Mouse (Mus musculus): ENCODE data around the gene Gga3. TPM values are rescaled to one million over a fixed set of nuclear protein-coding genes. Genes with fewer than 3 reads are reported as not detected.
A peak's percentile ranks its signal among the peaks of the same experiment; 100 is the strongest.

The Gga3 gene
- total RNA-seq, 2 experiments from 2014 or later = 68.7 to 80.7 TPM

DNA sequence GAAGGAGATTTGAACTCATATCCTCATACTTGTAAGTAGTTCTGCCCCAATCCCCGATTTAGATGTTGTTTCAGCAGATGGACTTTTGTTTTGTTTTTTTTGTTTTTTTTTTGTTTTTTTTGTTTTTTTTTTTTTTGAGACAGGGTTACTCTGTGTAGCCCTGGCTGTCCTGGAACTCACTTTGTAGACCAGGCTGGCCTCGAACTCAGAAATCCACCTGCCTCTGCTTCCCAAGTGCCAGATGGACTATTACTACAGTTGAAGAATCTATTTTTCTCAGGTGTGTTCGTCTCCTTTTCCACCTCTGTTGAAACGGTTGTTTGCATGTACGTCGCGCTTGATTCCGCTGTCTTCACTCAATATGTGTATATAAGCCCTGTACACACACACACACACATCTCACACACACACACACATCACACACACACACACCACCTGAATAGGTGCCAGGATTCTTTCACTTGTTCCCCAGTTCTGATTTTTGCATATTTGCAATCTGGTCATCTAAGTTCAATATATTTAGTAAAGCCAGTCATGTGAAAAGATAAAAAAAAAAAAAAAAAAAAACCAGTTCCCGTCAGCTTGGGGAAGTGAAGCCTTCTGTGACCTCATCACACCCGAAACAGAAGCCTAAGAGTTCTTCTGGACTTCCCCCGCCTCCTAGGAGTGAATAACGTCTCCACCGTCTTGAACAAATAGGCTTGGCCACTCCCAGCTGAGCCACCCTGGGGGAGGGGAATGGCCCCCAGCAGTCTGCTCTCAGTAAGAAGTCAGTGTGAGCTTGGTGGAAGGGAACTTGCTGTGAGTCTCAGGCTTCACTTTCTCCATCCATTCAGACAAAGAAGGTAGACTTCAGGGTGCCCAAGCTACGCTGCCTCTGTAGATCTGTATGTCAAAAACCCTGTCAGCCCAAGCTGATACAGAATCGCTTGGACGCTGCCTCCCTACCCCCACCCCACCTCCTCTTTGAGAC lies 27.0 kb upstream of the Gga3 start:
- no peak for DNase-seq

DNA sequence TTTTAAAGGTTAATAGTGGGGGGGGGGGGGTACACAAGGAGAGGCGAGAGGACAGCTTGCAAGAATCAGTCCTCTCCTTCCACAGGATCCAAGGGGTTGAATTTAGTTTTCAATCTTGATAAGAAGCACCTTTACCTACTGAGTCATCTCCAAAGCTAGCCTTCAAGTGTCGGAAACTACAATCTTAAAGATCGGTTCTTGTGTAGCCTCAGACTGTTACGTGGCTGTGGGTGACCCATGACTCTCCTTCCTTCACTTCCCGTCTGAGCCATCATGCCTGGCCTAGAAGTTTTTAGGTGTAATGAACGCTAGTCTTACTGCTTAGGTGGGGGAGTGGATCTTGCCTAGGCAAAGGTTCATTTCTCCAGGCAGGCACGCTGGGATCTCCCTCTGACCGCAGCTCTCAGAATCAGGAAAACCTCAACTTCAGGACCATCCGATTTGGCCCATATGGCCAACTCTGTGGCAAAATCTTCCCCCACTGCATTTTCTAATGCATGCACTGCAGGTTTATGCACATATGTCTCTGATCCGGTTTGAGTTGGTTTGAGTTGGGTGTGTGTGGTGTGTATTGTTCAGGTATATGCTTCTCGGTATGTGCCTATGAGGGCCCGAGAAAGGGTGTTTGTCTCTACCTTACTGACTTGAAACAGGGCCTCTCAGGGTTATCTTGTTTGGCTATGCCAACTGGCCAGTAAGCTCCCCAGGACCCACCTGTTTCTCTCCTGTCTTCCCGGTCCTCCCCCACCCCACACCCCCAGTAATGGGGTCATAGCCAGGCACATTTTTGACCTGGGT lies 26.1 kb upstream of the Gga3 start:
- DNase-seq = no peak

DNA sequence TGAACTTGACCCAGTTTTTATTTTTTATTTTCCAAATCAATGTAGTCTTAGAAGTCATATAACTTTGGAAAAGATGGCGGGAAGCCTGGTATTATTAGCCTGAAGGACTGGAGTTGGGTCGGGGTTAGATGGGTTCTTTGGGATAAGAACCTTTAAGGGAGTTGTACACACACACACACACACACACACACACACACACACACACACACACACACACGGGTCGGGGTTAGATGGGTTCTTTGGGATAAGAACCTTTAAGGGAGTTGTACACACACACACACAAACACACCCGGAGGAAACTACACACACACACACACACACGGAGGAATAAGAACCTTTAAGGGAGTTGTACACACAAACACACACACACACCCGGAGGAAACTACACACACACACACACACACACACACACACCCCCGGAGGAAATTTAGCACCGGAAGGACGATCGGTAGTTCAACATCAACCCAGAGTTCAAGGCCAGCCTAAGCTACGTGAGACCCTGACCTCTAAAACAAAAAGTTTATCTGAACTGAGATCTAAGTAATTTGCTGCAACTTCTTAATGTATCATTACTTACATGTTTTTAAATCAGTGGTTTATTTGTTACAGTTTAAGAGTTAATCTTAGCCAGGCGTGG lies 24.7 kb upstream of the Gga3 start:
- no peak for DNase-seq

DNA sequence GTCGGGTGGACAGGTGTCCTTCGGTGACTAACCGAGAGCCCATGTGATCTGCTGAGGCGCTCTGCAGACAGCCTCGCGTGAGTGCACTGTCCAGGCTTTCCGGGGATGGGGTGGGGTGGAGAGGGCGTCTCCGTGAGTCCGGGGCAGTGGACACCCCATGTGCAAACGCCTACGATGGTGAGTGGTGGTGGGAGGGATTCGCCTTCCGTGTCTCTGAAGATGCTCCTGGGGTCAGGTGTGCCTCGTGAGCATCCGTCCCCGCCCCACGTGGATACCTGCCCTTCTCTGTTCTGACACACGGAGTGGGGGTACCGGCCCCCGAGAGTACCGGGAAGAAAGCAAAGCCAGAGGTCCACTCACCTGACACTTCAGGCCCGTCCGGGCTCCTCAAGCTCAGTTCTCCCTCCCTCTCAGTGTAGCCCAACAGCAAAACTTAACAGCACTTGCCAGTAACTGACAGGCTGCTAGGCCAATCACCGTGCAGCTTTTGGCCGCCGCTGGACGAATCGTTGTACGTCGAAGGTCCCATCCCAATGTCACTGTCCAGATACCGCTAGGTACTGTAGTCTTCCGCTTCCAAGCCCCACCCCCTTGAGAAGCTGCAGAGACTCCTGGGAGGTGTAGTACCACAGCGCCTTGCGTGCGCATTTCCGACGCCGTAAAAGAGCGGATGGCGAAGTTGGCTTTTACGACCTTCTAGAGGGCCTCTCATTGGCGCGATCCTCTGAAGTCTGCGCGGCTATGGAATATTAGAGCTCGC lies 24.0 kb upstream of the Gga3 start, which contains the start of gene Slc25a19:
Slc25a19 (minus strand) TSS at position 591 of the 760 bp plus-strand sequence.
- DNase-seq = peak; percentile 99

DNA sequence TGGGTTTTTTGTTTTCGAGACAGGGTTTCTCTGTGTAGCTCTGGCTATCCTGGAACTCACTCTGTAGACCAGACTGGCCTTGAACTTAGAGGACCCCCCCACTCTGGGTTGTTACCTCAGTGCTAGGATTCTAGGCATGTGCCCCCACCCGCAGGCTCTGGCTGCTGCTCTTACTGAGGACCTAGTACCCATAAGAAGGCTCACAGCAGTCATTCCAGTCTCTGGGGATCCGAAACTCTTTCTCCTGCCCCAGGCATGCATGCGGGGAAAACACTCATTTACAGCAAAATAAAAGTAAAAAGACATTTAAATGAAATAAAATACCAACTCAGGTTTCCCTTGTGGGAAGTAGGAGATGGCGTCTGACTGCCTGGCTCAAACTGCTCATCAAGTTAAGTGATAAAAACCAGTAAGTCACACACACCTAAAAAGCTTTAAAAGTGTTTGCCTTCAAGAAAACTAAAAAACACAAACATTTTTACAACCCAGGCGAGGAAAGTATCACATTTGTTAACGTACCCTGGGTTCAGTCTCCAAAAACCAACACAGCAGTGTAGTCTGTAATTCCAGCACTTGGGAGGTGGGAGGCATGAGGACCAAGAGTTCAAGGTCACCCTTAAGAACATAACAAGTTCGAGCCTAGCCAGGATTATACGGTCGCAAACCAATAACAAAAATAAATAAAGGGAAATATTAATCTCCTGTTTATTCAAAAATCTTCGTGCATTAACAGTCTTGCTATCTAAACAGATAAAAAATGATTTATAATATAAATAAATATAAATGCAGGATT lies 23.2 kb upstream of the Gga3 start:
- no peak for DNase-seq

DNA sequence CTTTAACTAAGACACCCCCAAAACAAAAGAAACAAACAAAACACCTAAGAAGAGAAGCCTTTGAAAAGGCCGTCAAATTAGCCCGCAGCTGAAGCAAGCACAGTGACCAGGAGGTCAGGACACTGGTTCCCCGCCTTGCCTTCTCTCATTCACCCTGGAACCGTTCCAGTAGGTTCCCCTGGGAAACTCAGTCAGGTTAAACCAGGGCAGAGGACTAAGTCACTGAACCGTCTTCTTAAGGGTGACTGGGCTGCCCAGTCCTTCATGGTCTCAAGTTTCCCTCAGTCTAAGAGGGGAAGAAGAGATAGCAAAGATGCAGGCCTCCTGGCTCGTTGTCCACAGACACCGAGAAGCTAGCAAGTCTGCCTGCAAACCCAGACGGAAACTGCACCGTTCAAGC lies 22.0 kb upstream of the Gga3 start:
- no peak for DNase-seq

DNA sequence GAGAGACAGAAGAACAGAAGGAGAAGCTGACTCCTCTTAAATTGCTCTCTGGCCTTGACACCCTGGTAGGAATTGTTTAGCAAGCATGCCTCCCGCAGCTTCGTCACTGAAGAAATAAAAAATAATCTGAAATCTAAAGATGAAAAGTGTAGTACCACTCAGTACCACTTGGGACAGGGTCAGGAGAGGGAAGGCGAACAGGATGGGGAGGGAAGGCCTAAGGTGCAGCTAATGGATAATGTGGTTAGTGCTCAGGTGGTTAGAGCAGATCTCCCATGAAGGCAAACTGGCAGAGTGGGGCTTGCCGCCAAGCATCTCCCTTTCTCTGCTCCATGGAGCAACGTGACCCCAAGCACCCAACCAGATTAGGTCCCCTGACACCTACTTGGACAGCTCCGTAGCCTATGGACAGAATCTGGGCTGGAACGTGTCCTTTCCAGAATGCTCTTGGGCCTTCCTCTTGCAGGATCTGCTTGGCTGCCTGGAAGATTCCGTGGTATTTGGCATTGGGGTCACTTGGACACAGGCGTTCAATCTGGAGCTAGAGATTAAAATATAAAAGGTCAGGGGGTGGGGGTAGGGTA lies 19.7 kb upstream of the Gga3 start:
- no peak for DNase-seq

DNA sequence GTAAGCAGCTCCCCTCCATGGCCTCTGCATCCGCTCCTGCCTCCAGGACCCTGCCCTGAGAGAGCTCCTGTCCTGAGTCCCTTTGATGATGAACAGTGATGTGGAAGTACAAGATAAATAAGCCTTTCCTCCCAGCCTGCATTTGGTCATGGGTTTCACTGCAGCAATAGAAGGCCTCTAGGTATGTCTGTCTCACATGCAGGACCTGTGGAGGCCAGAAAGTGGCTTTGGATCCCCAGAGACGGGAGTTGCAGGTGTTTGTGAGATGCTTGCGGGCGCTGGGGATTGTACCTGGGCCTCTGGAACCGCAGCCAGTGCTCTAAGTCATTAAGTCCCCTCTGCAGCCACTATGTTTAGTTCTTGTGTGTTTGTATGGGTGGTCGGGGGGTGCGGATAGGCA lies 16.1 kb upstream of the Gga3 start:
- DNase-seq = no peak

DNA sequence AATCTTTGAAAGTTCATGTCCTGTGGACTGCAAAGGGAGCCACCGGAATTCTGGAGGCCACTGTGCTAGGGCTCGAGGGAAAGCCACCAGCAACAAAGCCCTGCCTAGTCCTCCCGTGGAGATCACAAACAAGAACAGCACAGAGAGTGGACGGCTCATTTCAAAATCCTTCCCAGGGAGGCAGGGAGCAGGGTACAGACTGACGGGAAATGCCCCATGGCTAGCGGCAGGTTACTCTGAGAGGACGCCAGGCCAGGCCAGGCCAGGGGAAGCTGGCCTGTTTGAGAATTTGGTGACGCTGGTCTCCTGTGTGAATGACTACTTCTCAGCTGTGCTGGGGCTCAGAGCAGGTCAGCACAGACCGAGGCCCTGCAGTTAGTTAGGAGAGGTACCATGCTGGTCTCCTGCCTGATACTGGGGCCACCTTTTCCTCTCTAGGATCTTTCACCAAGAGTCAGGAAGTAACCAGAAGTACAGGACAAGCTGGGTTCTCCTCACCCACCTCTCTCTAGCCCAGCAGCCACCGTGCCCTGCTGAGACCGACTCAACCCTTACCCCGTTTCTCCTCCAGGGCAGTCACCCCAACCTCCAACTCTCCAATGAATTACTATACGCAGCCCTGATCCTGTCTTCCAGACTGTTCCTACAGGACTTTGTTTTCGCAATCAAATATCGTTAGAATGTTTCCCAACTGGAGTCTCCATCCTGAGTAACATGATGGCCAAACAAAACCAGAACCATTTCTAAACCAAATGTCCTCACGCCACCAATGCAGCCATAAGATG lies 15.1 kb upstream of the Gga3 start:
- DNase-seq = no peak

DNA sequence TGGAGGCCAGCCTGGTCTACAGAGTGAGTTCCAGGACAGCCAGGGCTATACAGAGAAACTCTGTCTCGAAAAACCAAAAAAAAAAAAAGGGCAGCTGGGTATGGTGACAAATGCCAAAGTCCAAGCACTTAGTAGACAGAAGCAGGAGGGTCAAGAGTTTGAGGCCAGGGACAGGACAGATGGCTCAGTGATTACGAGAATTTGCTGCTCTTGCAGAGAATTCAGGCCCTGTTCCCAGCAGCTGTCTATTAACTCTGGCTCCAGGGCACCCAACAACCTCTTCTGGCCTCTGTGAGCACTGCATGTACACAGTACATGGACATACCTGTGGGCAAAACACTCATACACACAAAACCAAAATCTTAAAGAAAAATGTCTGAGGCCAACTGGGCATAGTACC lies 14.2 kb upstream of the Gga3 start:
- DNase-seq = no peak

DNA sequence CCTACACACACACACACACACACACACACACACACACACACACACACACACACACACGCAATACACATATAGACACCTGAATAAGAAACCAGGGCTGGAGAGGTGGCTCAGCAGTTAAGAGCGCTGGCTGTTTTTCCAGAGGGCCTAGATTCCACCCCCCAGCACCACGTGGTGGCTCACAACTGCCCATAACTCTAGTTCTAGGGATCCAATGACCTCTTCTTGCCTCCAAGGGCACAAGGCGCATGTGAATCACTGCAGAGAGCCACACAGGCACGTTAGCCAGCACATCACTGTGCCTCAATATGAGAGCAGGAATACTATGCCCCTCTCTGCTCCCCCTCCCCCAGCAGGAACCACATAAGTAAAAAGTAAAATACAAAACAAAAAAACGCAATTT lies 13.0 kb upstream of the Gga3 start:
- DNase-seq = no peak

DNA sequence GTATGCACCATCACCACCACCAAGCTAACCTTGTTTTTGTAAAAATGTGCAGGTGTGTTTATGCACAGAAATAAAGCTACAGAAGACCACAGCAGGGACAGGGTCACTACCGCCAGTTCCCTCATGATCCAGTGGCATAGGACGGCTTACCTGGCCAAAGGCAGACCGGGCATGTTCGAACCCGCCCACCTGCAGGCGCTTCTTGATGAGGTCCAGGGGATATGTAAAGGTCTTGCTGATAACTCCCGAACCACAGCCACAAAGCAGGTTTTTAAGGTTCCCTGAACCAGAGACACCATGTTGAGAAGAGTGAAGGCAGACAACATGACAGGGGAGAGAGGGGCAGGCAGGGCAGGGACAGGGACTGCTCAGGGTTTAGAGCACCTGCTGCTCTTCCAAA lies 12.5 kb upstream of the Gga3 start:
- DNase-seq = no peak

DNA sequence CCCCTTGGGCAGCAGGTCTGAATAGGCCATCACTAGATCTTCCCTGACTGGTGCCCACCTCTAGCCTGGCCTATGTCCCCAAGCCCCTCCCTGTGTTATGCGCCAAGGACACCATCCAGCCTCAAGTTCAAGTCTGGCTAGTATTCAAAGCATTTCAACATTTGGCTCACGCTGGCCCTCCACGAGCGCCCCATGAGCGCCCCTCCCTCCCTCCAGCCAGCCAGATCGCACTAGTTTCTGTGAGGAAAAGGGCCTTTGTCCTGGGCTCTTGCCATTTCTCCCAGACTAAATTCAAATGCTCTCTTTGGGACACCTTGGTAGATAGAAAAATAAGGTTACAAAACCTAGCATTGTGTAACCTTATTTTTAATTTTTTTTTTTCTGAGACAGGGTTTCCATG lies 12.0 kb upstream of the Gga3 start:
- no peak for DNase-seq

DNA sequence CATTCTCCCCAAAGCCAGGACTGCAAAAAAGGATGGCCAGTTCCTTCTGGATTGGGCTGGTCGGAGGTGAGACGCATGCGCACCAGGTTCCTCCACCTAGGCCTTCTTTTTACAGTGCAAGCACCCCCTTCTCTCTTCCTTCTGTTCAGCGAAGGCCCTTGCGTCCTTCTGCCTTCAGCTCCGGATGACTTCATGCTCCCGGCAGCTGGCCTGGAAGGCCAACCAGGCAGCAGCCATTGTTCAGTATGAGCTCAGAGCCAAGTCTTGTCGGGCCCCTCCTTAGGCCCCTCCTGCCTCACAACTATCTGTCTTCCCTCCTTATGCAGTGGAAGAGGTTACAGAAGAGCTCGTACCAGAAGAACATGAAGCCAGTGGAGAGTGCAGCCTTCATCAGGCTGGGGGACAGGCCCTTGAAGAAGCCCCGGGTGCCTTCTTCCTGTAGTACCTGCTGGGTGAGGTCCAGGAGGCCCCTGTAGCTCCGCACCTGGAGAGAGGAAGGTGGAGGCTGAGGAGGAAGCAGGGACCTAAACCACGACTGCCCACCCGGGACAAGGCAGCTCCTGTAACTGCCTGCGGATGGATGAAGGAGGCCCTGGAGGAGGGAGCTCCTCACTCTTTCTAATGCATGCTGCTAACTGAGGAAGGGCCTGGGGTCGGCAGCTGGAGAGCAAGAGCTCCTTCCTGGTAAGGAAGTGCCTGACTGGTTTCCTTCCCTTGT lies 11.4 kb upstream of the Gga3 start:
- DNase-seq = no peak

DNA sequence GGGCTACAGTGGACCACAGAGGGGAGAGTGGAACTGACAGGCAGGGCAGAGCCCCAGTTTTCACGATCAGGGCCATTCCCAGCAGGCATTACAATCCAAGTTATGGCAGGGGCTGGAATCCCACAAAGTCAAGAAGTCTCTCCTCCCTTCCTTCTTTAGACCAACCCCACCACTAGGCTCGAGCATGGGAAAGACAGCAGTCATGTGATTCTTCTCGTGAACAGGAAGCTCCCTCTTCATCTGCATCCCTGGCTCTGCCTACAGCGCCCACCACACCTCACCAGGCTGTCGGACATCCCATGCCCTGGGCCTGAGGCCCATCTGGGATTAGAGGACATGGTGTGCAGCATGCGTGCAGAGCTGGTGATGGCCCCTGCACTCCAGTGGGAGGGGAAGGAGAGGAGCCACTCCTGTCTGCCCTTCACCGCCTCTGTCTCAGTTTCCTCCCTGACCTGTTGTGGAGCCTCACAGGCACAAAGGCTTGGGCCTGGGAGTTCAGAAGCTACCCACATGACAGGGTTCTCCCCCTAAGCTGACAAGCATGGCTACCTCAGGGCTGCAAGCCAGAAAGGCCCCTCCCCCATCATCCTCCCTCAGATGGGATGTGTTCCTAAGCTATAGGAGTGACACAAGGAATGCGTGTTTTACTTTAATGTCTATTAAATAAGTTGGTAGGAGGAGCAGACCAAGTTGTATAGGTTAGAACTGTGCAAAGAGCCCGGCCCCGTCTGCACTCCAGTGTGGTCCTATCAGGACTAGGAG lies 10.7 kb upstream of the Gga3 start:
- DNase-seq = no peak

DNA sequence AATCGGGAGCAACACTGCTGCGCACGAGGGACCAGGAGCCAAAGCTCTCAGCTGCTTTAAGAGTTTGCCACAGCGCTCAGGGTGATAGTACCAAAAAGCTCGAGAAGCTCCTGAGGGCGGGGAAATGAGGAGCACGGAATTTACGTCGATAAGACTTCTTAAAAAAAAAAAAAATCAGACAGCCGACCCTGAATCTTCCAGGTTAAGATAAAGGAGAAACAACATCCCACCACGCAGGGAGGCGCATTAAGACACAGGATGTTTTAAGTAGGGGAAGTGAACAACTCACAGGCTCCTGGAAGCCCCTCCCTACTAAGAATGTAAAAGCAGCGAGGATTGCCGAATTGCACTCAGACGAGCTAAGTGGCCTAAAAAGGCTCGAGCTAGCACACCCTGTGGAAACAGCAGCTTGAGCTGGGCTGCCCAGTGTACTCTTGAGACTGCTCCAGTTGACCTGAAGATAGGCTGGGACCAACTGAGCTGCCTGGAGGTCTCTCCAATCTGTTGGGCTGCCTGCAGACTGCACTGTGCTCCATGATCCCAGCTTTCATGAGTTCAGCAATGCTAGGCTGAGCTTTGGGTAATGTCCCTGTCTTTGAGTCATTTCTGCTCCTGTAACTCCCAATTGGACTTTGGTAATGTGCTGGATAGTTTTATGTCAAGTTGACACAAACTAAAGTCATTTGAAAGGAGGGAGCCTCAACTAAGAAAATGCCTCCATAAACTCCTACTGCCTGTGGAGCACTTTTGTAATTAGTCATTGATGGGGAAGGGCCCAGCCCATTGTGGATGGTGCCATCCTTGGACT lies 9.5 kb upstream of the Gga3 start:
- no peak for DNase-seq

DNA sequence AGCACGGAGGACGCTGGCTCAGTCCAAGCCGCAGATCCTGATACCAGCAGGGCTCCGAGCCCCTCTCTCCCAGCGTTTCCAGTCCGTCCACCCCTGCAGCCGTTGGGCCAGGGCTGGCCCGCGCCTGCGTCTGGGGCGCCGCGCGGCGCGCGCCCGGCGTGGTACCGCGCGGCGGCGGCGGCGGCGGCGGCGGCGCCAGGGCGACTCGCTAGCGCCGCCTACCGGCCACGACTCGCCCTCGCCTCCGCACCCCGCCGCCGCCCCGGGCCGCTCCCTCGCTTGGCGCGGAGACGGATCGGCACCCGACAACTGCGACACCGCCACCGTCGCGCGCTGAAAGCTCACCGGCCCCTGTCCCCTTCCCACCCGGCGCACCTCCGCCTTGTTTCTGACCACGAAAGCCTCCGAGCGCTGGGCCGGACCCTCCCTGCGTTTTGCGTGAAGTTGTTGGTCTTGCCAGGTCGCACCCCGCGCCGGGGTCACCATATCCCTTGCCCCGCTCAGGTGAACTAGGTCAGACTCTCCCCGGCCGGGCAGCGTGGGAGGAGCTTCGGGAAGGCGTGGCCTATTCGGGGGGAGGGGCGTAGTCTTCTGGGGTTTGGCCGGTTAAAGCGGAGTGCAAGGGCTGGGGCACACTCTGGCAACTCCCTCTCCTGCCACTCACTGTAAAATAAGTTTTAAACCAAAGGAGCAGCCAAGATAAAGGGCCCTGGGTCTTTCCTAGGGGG lies 8.7 kb upstream of the Gga3 start, which contains the start of gene Mif4gd:
Mif4gd (minus strand) TSS at position 560 of the 728 bp plus-strand sequence.
- DNase-seq = peak; percentile 77 to 80
